Mouse (Mus musculus) heart, embryonic 13.5 days (tissue): ENCODE measurements around the gene Hoxd10. TPM values are rescaled to one million over a fixed set of nuclear protein-coding genes. Genes with fewer than 3 reads are reported as not detected.

Experiments
- ATAC-seq: fragments of 200-750 bp; cut with Nextera tagmentation; 2 replicates; pipeline ENCODE4 v1.8.0; 2017; ENCODE audit warnings: moderate TSS enrichment; ENCODE audit not compliant: insufficient number of reproducible peaks, low FRiP score, low TSS enrichment; ENCODE audit errors: extremely low read depth
- H3K27ac ChIP-seq: fragments of 300-500 bp; sonication (generic); replicated peaks from 2 replicates; pipeline ENCODE4 v1.5.1; 2015; ENCODE audit warnings: moderate library complexity, mild to moderate bottlenecking, inconsistent platforms
- H3K27me3 ChIP-seq: fragments of 300-500 bp; sonication (generic); replicated peaks from 2 replicates; pipeline ENCODE4 v1.6.1; 2015; ENCODE audit warnings: mild to moderate bottlenecking, inconsistent platforms
- H3K36me3 ChIP-seq: fragments of 300-500 bp; sonication (generic); 2 replicates; pipeline ENCODE4 v1.6.1; 2015; ENCODE audit warnings: mild to moderate bottlenecking, inconsistent platforms
- H3K4me1 ChIP-seq: fragments of 300-500 bp; sonication (generic); 2 replicates; pipeline ENCODE4 v1.6.1; 2015; ENCODE audit warnings: inconsistent platforms
- H3K4me2 ChIP-seq: fragments of 300-500 bp; sonication (generic); 2 replicates; pipeline ENCODE4 v1.6.1; 2015; ENCODE audit warnings: inconsistent platforms, mild to moderate bottlenecking, moderate library complexity
- H3K4me3 ChIP-seq: fragments of 300-500 bp; sonication (generic); 2 replicates; pipeline ENCODE4 v1.5.1; 2015; ENCODE audit warnings: moderate library complexity, mild to moderate bottlenecking, inconsistent platforms
- H3K9ac ChIP-seq: fragments of 300-500 bp; sonication (generic); 2 replicates; pipeline ENCODE4 v1.6.1; 2015; ENCODE audit warnings: inconsistent platforms, mild to moderate bottlenecking, moderate library complexity
- H3K9me3 ChIP-seq: fragments of 300-500 bp; sonication (generic); 2 replicates; pipeline ENCODE4 v1.6.1; 2016; ENCODE audit warnings: inconsistent platforms
- WGBS: fragments of 180-500 bp; shearing (Covaris S2); methylation state at CpG from one replicate; pipeline ENCODE4 v1.1.7; 2015; ENCODE audit warnings: mixed read lengths; 5-methylcytosine and 5-hydroxymethylcytosine counted together
- polyA plus RNA-seq: library from polyadenylated mRNA; unstranded; fragments of >200 nt; fragmentation: Nextera tagmentation; extraction: Ambion mirVana; gene quantifications from 2 replicates; pipeline ENCODE4 v1.2.1, GENCODE M21; 2015

Gene Hoxd10
- polyA plus RNA-seq, 1 experiment from 2014 or later: 0.08 TPM

- Histone ChIP-seq H3K9me3 (no peaks in the 10 kb centered on the region), H3K27ac (no peak overlapping the region), H3K9ac (no peak overlapping the region), H3K4me2 (no peak overlapping the region), H3K36me3 (no peaks in the 10 kb centered on the region), H3K4me1 (peaks cover 14% of the 10 kb centered on the region), H3K27me3 (peaks cover 97% of the 10 kb centered on the region), H3K4me3 (no peak overlapping the region)
- ATAC-seq: no peak
- WGBS: 1% methylated on average over 20 of the region's 20 CpGs
Observed at GRCm38 (mm10) chr2:74692808-74693431, 1.2 kb downstream of the Hoxd10 start.

- no peaks in the 10 kb centered on the region for H3K9me3 ChIP-seq
- peaks cover 19% of the 10 kb centered on the region for H3K4me1 ChIP-seq
- peaks cover 97% of the 10 kb centered on the region for H3K27me3 ChIP-seq
- 13% methylated on average over 4 of the region's 4 CpGs for WGBS
- no peak overlapping the region for H3K27ac ChIP-seq
- no peak overlapping the region for H3K4me2 ChIP-seq
- no peaks in the 10 kb centered on the region for H3K36me3 ChIP-seq
- no peak overlapping the region for H3K4me3 ChIP-seq
- no peak for ATAC-seq
- H3K9ac ChIP-seq: no peak overlapping the region
Observed at GRCm38 (mm10) chr2:74693432-74693827, 1.7 kb downstream of the Hoxd10 start.

DNA sequence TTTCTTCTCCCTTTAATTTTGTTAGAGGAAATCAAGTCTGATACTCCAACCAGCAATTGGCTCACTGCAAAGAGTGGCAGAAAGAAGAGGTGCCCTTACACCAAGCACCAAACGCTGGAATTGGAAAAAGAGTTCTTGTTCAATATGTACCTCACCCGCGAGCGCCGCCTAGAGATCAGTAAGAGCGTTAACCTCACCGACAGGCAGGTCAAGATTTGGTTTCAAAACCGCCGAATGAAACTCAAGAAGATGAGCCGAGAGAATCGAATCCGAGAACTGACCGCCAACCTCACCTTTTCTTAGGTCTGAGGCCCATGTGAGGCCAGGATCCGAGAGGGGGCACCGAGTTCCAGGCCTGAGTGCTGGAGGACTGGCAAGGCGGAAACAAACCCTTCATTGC, 2.3 kb downstream of the Hoxd10 start:
- H3K4me1 ChIP-seq: peaks cover 21% of the 10 kb centered on the region
- H3K9ac ChIP-seq: no peak overlapping the region
- no peak overlapping the region for H3K4me3 ChIP-seq
- no peaks in the 10 kb centered on the region for H3K9me3 ChIP-seq
- no peak for ATAC-seq
- 2% methylated on average over 16 of the region's 16 CpGs for WGBS
- H3K27ac ChIP-seq: no peak overlapping the region
- H3K36me3 ChIP-seq: no peaks in the 10 kb centered on the region
- H3K27me3 ChIP-seq: peaks cover 97% of the 10 kb centered on the region
- H3K4me2 ChIP-seq: no peak overlapping the region

DNA sequence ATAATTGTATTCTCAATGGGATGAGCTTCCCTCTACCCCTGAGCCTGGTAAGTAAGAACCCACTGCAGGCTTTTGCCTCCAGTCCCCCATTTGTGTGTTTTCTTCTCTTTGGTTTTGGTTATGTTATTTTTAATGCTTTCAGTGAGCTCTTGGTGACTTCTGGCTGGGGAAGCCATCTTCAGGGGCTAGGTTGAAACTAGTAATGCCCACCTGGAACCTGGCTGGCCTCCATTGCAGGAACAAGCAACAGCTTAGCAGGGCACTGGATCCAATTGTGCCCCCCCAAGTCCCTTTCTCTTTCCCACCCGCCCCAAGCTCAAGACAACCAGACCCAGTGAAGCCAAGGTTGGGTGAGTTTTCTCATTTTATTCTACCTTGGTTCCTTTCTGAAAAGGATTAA, 3.7 kb downstream of the Hoxd10 start:
- no peaks in the 10 kb centered on the region for H3K9me3 ChIP-seq
- no peak overlapping the region for H3K9ac ChIP-seq
- H3K27ac ChIP-seq: no peak overlapping the region
- 9% methylated on average over 1 of the region's 1 CpGs for WGBS
- no peaks in the 10 kb centered on the region for H3K36me3 ChIP-seq
- peaks cover 21% of the 10 kb centered on the region for H3K4me1 ChIP-seq
- no peak overlapping the region for H3K4me2 ChIP-seq
- H3K27me3 ChIP-seq: peaks cover 99% of the 10 kb centered on the region
- no peak overlapping the region for H3K4me3 ChIP-seq
- no peak for ATAC-seq

- Histone ChIP-seq H3K4me2 (no peak overlapping the region), H3K9me3 (no peaks in the 10 kb centered on the region), H3K27me3 (peaks cover 100% of the 10 kb centered on the region), H3K27ac (no peak overlapping the region), H3K36me3 (no peaks in the 10 kb centered on the region), H3K4me1 (peaks cover 21% of the 10 kb centered on the region), H3K9ac (no peak overlapping the region), H3K4me3 (no peak overlapping the region)
- 4% methylated on average over 7 of the region's 7 CpGs for WGBS
- no peak for ATAC-seq
Observed at GRCm38 (mm10) chr2:74695813-74696430, 4.2 kb downstream of the Hoxd10 start.

DNA sequence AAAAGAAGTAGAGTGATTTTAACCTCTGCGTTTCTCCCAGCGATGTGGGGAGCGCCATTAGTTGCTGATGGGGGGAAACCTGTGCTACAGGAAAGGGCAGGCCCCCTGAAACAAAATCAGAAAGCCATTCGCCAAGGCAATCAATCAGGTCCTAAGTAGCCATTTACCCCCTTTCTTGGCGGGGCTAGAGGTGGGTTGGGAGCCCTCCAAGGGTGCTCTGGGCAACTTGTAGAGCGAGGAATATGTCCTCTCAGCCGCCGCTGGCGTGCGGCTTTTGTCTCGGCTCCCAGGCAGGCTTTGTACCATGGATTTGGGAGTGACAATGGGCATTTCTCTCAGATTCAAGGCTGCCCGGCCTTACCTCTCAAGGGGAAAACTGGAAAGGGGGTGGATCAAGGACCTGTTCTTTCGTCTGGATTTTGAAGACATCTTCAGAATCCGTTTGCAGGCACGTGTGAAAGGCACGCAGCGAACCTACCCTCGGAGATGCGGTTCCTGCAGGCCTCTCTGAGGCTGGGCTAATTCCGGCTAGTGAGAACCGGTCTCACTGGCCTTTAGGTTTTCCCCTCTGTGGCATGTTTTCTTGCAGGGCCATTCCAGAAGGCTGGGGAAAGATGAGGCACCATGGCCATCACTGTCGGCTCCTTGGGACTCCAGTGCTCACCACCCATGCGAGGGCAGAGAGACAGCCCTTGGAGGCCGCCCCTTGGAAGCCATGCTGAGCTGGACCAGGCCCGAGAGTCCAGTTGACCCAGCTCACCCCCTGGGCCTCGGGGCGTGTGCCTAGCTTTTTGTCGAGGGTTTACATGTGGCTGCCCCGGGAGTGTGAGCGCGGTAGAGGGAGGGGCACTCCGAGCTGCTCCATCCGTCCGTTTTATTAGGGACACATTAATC, 5.0 kb downstream of the Hoxd10 start:
- H3K4me3 ChIP-seq: no peak overlapping the region
- H3K4me1 ChIP-seq: peaks cover 18% of the 10 kb centered on the region
- WGBS: 1% methylated on average over 34 of the region's 34 CpGs
- ATAC-seq: no peak
- no peak overlapping the region for H3K27ac ChIP-seq
- H3K4me2 ChIP-seq: no peak overlapping the region
- H3K9me3 ChIP-seq: no peaks in the 10 kb centered on the region
- H3K27me3 ChIP-seq: peaks cover 100% of the 10 kb centered on the region
- no peaks in the 10 kb centered on the region for H3K36me3 ChIP-seq
- no peak overlapping the region for H3K9ac ChIP-seq

- Histone ChIP-seq H3K4me2 (peak within 1 kb of the TSS; percentile 70), H3K27ac (no peak within 1 kb of the TSS), H3K4me1 (peaks cover 14% of the 10 kb centered on the region), H3K36me3 (no peaks in the 10 kb centered on the region), H3K4me3 (peak within 1 kb of the TSS; percentile 47), H3K27me3 (peaks cover 100% of the 10 kb centered on the region), H3K9me3 (no peaks in the 10 kb centered on the region), H3K9ac (peak within 1 kb of the TSS; percentile 58; the same call in 1 of the 2 replicates)
- no peak for ATAC-seq
- WGBS: 2% methylated on average over 43 of the region's 43 CpGs
Observed at GRCm38 (mm10) chr2:74697567-74698121, 5.9 kb downstream of the Hoxd10 start, which contains the start of gene Hoxd9. TSS of gene Hoxd9 (plus strand) at chr2:74697727.

DNA sequence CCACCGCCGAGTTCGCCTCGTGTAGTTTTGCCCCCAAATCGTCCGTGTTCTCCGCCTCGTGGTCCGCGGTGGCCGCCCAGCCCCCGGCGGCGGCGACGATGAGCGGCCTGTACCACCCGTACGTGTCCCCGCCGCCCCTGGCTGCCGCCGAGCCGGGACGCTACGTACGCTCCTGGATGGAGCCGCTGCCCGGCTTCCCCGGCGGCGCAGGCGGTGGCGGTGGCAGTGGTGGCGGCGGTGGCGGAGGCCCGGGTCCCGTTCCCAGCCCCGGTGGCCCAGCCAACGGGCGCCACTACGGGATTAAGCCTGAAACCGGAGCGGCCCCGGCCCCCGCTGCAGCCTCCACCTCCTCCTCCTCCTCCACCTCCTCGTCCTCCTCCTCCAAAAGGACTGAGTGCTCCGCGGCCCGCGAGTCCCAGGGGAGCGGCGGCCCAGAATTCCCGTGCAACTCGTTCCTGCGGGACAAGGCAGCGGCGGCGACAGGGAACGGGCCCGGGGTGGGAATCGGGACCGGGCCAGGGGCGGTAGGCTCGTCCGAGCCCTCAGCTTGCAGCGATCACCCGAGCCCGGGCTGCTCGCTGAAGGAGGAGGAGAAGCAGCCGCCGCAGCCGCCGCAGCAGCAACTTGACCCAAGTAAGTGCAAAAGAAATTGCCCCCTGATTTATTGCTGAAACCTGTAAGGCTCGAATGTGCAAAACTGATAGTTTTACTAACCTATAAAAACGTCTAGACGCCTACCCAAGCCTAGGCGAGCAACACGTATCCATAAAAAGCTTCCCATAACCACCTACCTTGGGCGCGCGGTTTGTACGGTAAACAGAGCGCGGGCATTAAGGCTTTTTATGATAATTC, 6.7 kb downstream of the Hoxd10 start:
- Histone ChIP-seq H3K9me3 (no peaks in the 10 kb centered on the region), H3K4me3 (peak overlapping the region; percentile 47), H3K27me3 (peaks cover 100% of the 10 kb centered on the region), H3K36me3 (no peaks in the 10 kb centered on the region), H3K27ac (no peak overlapping the region), H3K4me2 (peak overlapping the region; percentile 70), H3K9ac (peak overlapping the region; percentile 58; the same call in 1 of the 2 replicates), H3K4me1 (peaks cover 13% of the 10 kb centered on the region)
- no peak for ATAC-seq
- WGBS: under 1% methylated on average over 78 of the region's 86 CpGs

- peaks cover 100% of the 10 kb centered on the region for H3K27me3 ChIP-seq
- no peak overlapping the region for H3K4me2 ChIP-seq
- no peaks in the 10 kb centered on the region for H3K9me3 ChIP-seq
- H3K4me1 ChIP-seq: peaks cover 13% of the 10 kb centered on the region
- no peak for ATAC-seq
- peak overlapping the region; percentile 47 for H3K4me3 ChIP-seq
- no peaks in the 10 kb centered on the region for H3K36me3 ChIP-seq
- WGBS: 2% methylated on average over 17 of the region's 17 CpGs
- H3K9ac ChIP-seq: no peak overlapping the region
- H3K27ac ChIP-seq: no peak overlapping the region
Observed at GRCm38 (mm10) chr2:74699053-74699430, 7.3 kb downstream of the Hoxd10 start.

DNA sequence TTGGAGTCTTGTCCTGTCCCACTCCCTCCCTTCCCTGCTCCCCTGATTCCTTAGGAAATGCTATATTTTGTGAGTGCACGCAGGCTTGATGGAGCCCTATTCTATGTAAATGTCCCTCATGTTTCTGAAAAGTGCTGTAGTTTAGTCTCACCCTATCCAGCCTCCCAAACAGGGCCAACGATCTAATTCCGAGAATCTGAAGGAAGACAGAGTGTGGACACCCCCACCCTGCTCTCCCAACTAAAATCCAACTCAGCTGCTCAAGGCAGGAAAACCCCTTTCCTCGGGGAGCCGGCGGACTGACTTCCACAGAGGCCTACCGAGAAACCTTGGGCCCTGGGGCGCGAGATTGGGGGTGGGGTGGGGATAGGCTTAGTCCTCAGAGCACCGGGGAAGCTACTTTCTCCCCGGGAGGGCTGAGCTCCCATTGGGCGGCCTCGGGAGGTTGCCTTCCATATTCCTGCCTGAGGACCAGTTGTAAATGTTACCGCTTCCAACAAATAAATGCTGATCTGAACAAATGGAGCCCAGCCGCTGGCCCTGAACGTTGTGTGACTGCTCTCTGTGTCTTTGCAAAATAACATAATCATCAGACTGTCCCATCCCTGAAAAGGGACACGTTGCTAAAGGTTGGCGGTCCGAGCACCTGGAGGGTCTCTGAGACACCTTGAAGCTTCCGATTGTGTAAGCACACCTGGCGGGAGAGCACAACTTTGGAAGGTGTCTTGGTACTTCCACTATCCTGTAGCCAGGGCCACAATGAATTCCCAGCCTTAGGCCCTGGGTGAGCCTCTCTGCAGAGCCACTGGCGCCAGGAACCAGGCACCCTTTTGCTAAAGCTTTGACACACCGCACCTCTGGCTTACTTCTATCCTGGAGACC, 8.2 kb downstream of the Hoxd10 start:
- Histone ChIP-seq H3K4me3 (no peak overlapping the region), H3K9me3 (no peaks in the 10 kb centered on the region), H3K4me1 (peaks cover 18% of the 10 kb centered on the region), H3K27ac (no peak overlapping the region), H3K4me2 (no peak overlapping the region), H3K9ac (no peak overlapping the region), H3K27me3 (peaks cover 100% of the 10 kb centered on the region), H3K36me3 (no peaks in the 10 kb centered on the region)
- ATAC-seq: no peak
- 3% methylated on average over 23 of the region's 23 CpGs for WGBS
